Mouse (Mus musculus) liver, embryonic 14.5 days (tissue): ENCODE data around the gene Lrrc49. TPM values are rescaled to one million over a fixed set of nuclear protein-coding genes. Genes with fewer than 3 reads are reported as not detected.

Source experiments
- ATAC-seq: fragments of 200-750 bp; cut with Nextera tagmentation; 2 replicates; pipeline ENCODE4 v1.8.0; 2017; ENCODE audit warnings: moderate number of reproducible peaks, mild to moderate bottlenecking, moderate library complexity; ENCODE audit not compliant: insufficient read depth
- DNase-seq, 3 experiments: peaks; one replicate each; pipeline ENCODE4 v3.0.0-alpha.2; 2012 to 2013; ENCODE audit warnings: low read depth in 3 of 3, low spot score in 3 of 3
- H3K27ac ChIP-seq: fragments of 300-500 bp; sonication (generic); 2 replicates; pipeline ENCODE4 v1.5.1; 2014; ENCODE audit warnings: moderate library complexity, mild to moderate bottlenecking, control low read depth, inconsistent platforms
- H3K27me3 ChIP-seq: fragments of 300-500 bp; sonication (generic); 2 replicates; pipeline ENCODE4 v1.6.1; 2014; ENCODE audit warnings: mild to moderate bottlenecking, low read length, moderate library complexity; ENCODE audit not compliant: control insufficient read depth, insufficient read depth
- H3K36me3 ChIP-seq: fragments of 300-500 bp; sonication (generic); replicated peaks from 2 replicates; pipeline ENCODE4 v1.6.1; 2014; ENCODE audit warnings: low read depth; ENCODE audit not compliant: control insufficient read depth, insufficient read depth
- H3K4me1 ChIP-seq, 2 experiments: fragments of 200-500 bp in 1 of 2; fragments of 300-500 bp in 1 of 2; sonication (generic) in 1 of 2; replicated peaks; 2 replicates each; pipeline ENCODE4 v1.6.1; 2012 to 2014; ENCODE audit warnings: antibody characterized with exemption in 1 of 2, inconsistent platforms in 1 of 2, low read length in 1 of 2; ENCODE audit not compliant: control insufficient read depth in 2 of 2, insufficient read depth in 2 of 2
- H3K4me2 ChIP-seq: fragments of 300-500 bp; sonication (generic); 2 replicates; pipeline ENCODE4 v1.6.1; 2014; ENCODE audit warnings: low read depth, mild to moderate bottlenecking, control low read depth, moderate library complexity
- H3K4me3 ChIP-seq, 2 experiments: fragments of 200-500 bp in 1 of 2; fragments of 300-500 bp in 1 of 2; sonication (generic) in 1 of 2; 2 replicates each; pipeline ENCODE4 v1.5.1; 2012 to 2014; ENCODE audit warnings: low read depth in 2 of 2, low read length in 2 of 2, mild to moderate bottlenecking in 2 of 2, control low read depth in 1 of 2, inconsistent platforms in 1 of 2, moderate library complexity in 1 of 2; ENCODE audit not compliant: insufficient read depth in 1 of 2
- H3K9ac ChIP-seq: fragments of 300-500 bp; sonication (generic); replicated peaks from 2 replicates; pipeline ENCODE4 v1.6.1; 2014; ENCODE audit warnings: mild to moderate bottlenecking, control low read depth, moderate library complexity
- H3K9me3 ChIP-seq: fragments of 300-500 bp; sonication (generic); 2 replicates; pipeline ENCODE4 v1.6.1; 2016; ENCODE audit warnings: low read length, mixed read lengths; ENCODE audit not compliant: control insufficient read depth
- CTCF ChIP-seq: IDR thresholded peaks from 2 replicates; pipeline ENCODE4 v1.5.1; 2016; ENCODE audit warnings: antibody characterized with exemption, low read depth, control low read depth
- EP300 ChIP-seq: IDR thresholded peaks from 2 replicates; pipeline ENCODE4 v1.6.1; 2016; ENCODE audit warnings: antibody characterized with exemption, low read depth
- WGBS: fragments of 180-500 bp; shearing (Covaris S2); extraction: QIAGEN DNeasy Blood & Tissue Kit; methylation state at CpG from one replicate; pipeline ENCODE4 v1.1.7; 2014; ENCODE audit not compliant: insufficient replicate concordance; 5-methylcytosine and 5-hydroxymethylcytosine counted together
- polyA plus RNA-seq, 2 experiments: library from polyadenylated mRNA; depleted of rRNA in 1 of 2; stranded (reverse) in 1 of 2; unstranded in 1 of 2; fragments of >200 nt; fragmentation: Nextera tagmentation in 1 of 2; extraction: Ambion mirVana in 1 of 2; gene quantifications; 2 replicates each; pipeline versions ENCODE4 v1.2.1 to v1.2.3; 2012 to 2014

Gene Lrrc49
- polyA plus RNA-seq, 2 experiments: 0.54 to 0.72 TPM

GRCm38 (mm10) chr9:60545361-60546096 lies 142.4 kb downstream of the Lrrc49 start:
- no peaks in the 10 kb centered on the region for H3K36me3 ChIP-seq
- TF ChIP-seq EP300: no peak
- no peak for TF ChIP-seq CTCF
- H3K4me2 ChIP-seq: peak overlapping the region; percentile 39
- H3K9ac ChIP-seq: no peak overlapping the region
- no peak overlapping the region for H3K27ac ChIP-seq
- H3K4me1 ChIP-seq: peaks cover 3 to 15% of the 10 kb centered on the region in 2 experiments; a peak in 3 of 4 replicates
- WGBS: 22% methylated on average over 13 of the region's 13 CpGs
- DNase-seq (peak; percentile 23 to 29 (median 24)), ATAC-seq (peak; percentile 72)
- H3K9me3 ChIP-seq: no peaks in the 10 kb centered on the region
- H3K27me3 ChIP-seq: no peaks in the 10 kb centered on the region
- H3K4me3 ChIP-seq: no peak overlapping the region

GRCm38 (mm10) chr9:60543422-60544015 lies 144.4 kb downstream of the Lrrc49 start:
- no peak overlapping the region for H3K9ac ChIP-seq
- ATAC-seq (no peak), DNase-seq (no peak)
- H3K4me2 ChIP-seq: no peak overlapping the region
- H3K27me3 ChIP-seq: no peaks in the 10 kb centered on the region
- peaks cover 3 to 15% of the 10 kb centered on the region in 2 experiments; a peak in 3 of 4 replicates for H3K4me1 ChIP-seq
- no peaks in the 10 kb centered on the region for H3K9me3 ChIP-seq
- H3K4me3 ChIP-seq: no peak overlapping the region
- no peaks in the 10 kb centered on the region for H3K36me3 ChIP-seq
- WGBS: 56% methylated on average over 7 of the region's 7 CpGs
- no peak overlapping the region for H3K27ac ChIP-seq
- TF ChIP-seq CTCF (no peak), EP300 (no peak)

GRCm38 (mm10) chr9:60530310-60530709 lies 157.6 kb downstream of the Lrrc49 start:
- no peaks in the 10 kb centered on the region for H3K9me3 ChIP-seq

GRCm38 (mm10) chr9:60529348-60530243 lies 158.4 kb downstream of the Lrrc49 start:
- TF ChIP-seq EP300: no peak
- no peak for TF ChIP-seq CTCF
- H3K4me3 ChIP-seq: no peak overlapping the region
- no peaks in the 10 kb centered on the region for H3K36me3 ChIP-seq
- H3K4me2 ChIP-seq: no peak overlapping the region
- H3K27me3 ChIP-seq: no peaks in the 10 kb centered on the region; the same call in 1 of the 2 replicates
- no peaks in the 10 kb centered on the region for H3K9me3 ChIP-seq
- H3K27ac ChIP-seq: no peak overlapping the region
- ATAC-seq (no peak), DNase-seq (no peak)
- H3K9ac ChIP-seq: no peak overlapping the region
- H3K4me1 ChIP-seq: no peaks in the 10 kb centered on the region
- WGBS: 53% methylated on average over 10 of the region's 10 CpGs

More at GRCm38 (mm10) chr9:60530310-60530709, 157.6 kb downstream of the Lrrc49 start:
- H3K4me1 ChIP-seq: no peaks in the 10 kb centered on the region
- H3K4me3 ChIP-seq: no peak overlapping the region
- no peaks in the 10 kb centered on the region; the same call in 1 of the 2 replicates for H3K27me3 ChIP-seq
- DNase-seq: no peak
- no peak overlapping the region for H3K4me2 ChIP-seq
- no peak for ATAC-seq
- TF ChIP-seq EP300 (no peak), CTCF (no peak)
- H3K36me3 ChIP-seq: no peaks in the 10 kb centered on the region
- no peak overlapping the region for H3K9ac ChIP-seq
- 66% methylated on average over 12 of the region's 12 CpGs for WGBS
- no peak overlapping the region for H3K27ac ChIP-seq
